Mouse (Mus musculus): ENCODE measurements at regions not wholly inside any gene's neighbourhood (a gene's known extent, or its start where the extent isn't known, plus 50 kb on each side); places are given as distances from the start of the nearest gene placed in this dataset.

DNA sequence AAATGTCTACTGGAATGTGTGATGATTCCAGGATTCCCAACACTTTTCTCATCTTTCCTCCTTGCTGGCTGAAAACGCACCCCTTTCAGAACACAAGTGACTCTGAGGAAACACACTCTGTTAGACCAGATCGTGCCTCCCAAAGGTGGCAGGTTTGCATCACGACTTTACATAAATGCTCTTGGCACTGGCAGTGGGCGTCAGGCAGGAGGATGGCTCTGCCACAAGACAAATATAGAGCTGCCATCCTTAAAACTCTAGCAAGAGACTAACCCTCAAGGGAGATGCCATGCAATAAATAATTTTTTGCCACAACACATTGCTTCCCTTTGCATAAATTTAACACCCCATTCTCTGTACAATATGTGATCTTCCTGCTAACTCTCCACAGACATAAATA is 2254.1 kb upstream of the Lrrc6 start:
- no peak for TF ChIP-seq POLR2A (IDR thresholded peaks at IDR 0.05; ENCODE audit: borderline replicate concordance, control insufficient read depth, low read depth, low read length)
- 77% methylated on average over 4 of the region's 4 CpGs for WGBS
- Histone ChIP-seq H3K27ac (ENCODE audit: control insufficient read depth, insufficient read depth, low read depth, low read length, poor library complexity) (no peak overlapping the region), H3K4me3 (replicated peaks; ENCODE audit: control insufficient read depth, low read depth, low read length) (no peak overlapping the region), H3K4me1 (ENCODE audit: control insufficient read depth, insufficient read depth, low read length) (no peaks in the 10 kb centered on the region)

DNA sequence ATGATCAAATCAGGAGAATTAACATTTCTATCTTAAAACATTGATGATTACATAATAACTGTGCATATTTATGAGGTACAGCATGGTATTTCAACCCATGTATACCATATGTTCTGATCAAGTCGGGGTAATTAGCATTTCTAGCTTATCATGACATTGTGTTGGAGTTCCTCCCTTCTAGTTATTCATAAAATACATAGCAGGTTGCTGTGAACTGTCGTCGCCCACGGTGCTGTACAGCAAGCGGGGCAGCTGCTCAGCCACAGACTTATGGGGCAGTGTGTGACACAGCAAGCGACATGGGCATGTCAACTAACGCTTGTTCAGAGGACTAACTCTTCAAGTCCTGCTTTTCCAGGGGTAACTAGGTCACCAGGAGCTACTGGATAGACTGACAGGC is 2238.6 kb upstream of the Lrrc6 start:
- TF ChIP-seq POLR2A (IDR thresholded peaks at IDR 0.05; ENCODE audit: borderline replicate concordance, control insufficient read depth, low read depth, low read length) (no peak), CTCF (IDR thresholded peaks at IDR 0.05; ENCODE audit: control insufficient read depth, insufficient read depth, low read length) (no peak)
- no peaks in the 10 kb centered on the region for H3K4me1 ChIP-seq (ENCODE audit: control insufficient read depth, insufficient read depth, low read length)
- 82% methylated on average over 7 of the region's 7 CpGs for WGBS
- no peak overlapping the region for H3K27ac ChIP-seq (ENCODE audit: control insufficient read depth, insufficient read depth, low read depth, low read length, poor library complexity)
- H3K4me3 ChIP-seq (replicated peaks; ENCODE audit: control insufficient read depth, low read depth, low read length) = no peak overlapping the region

DNA sequence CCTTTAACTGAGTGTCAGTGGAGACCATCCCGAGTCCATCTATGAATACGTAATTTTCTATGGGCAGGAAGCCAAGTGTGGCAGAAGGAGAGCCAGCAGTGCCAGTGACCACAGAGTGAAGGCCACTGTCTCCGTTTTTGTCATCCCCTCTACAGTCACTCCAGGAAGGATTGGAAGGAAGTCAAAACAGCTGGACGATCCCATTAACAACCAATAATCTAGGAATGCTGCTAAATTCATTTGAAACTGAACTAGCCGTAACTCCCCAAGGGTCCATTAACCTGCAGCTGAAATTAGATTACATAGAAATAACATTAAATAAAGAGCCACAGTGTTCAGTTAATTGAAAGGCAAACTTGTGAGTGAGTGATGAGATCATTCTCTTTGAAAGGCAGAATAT is 2220.5 kb upstream of the Lrrc6 start:
- 76% methylated on average over 5 of the region's 5 CpGs for WGBS
- Histone ChIP-seq H3K27ac (ENCODE audit: control insufficient read depth, insufficient read depth, low read depth, low read length, poor library complexity) (no peak overlapping the region), H3K4me1 (ENCODE audit: control insufficient read depth, insufficient read depth, low read length) (no peaks in the 10 kb centered on the region), H3K4me3 (replicated peaks; ENCODE audit: control insufficient read depth, low read depth, low read length) (no peak overlapping the region)
- no peak for TF ChIP-seq CTCF (IDR thresholded peaks at IDR 0.05; ENCODE audit: control insufficient read depth, insufficient read depth, low read length)
- no peak for TF ChIP-seq POLR2A (IDR thresholded peaks at IDR 0.05; ENCODE audit: borderline replicate concordance, control insufficient read depth, low read depth, low read length)

DNA sequence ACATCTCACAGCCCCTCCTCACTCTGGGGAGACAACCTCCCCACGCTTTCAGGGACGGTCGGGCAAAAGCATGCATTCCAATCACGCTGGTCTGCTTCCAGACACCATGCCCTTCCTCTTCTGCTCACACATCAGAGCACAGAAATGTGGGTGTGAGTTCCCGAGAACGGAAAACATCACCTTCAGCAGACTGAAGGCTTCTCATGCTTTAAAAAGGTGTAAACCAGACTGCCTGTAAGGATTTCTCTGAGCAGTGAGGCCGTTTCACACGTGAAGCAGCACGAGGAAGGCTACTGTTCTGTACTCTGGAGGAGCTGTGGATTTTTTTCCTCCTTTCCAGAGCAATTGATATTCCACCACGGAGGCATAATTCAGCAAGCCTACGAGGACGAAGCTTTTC is 2218.8 kb upstream of the Lrrc6 start:
- TF ChIP-seq POLR2A (IDR thresholded peaks at IDR 0.05; ENCODE audit: borderline replicate concordance, control insufficient read depth, low read depth, low read length) (no peak), CTCF (IDR thresholded peaks at IDR 0.05; ENCODE audit: control insufficient read depth, insufficient read depth, low read length) (no peak)
- Histone ChIP-seq H3K4me3 (replicated peaks; ENCODE audit: control insufficient read depth, low read depth, low read length) (no peak overlapping the region), H3K4me1 (ENCODE audit: control insufficient read depth, insufficient read depth, low read length) (no peaks in the 10 kb centered on the region), H3K27ac (ENCODE audit: control insufficient read depth, insufficient read depth, low read depth, low read length, poor library complexity) (no peak overlapping the region)
- 73% methylated on average over 12 of the region's 12 CpGs for WGBS

DNA sequence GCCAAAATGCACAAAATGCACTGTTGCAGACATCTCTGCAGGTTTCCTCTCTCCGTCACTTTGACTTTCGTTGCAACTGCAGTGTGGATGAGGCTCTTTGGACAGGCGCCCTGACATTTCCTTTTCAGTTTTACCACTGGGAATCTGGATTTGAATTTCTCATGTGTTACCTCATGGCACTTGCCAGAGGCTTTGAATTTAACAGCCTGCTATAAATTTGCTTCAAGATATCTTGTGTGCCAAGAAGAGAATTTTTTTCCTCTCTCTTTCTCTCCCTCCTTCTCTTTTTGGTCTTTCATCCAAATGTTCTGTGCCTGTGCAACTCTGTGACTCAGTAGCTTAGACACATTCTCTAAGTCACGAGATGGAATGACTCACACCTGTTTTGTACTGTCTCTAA is 2213.6 kb upstream of the Lrrc6 start:
- no peaks in the 10 kb centered on the region for H3K4me1 ChIP-seq (ENCODE audit: control insufficient read depth, insufficient read depth, low read length)
- TF ChIP-seq CTCF (IDR thresholded peaks at IDR 0.05; ENCODE audit: control insufficient read depth, insufficient read depth, low read length) (no peak), POLR2A (IDR thresholded peaks at IDR 0.05; ENCODE audit: borderline replicate concordance, control insufficient read depth, low read depth, low read length) (no peak)
- 68% methylated on average over 4 of the region's 4 CpGs for WGBS
- H3K4me3 ChIP-seq (replicated peaks; ENCODE audit: control insufficient read depth, low read depth, low read length) = no peak overlapping the region
- H3K27ac ChIP-seq (ENCODE audit: control insufficient read depth, insufficient read depth, low read depth, low read length, poor library complexity) = no peak overlapping the region

DNA sequence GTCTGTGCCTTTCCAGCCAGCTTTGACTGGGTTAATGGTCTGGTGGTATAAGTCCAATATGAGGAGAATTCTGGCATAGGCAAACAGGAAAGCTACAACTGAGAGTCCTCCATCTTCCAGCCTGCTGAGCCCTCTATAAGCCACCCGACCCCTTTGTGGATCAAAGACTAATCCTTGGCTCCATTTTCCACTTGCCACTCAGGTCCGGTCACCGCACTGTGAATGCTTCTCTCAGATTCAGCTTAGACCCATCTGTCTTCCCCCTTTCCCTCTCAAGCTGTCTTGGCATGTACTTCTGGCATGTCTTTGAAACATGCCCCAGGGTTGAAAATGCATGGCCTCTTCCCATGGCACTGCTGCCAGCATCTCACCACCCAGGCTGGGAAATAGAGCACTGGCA is 2206.6 kb upstream of the Lrrc6 start:
- no peaks in the 10 kb centered on the region for H3K4me1 ChIP-seq (ENCODE audit: control insufficient read depth, insufficient read depth, low read length)
- no peak overlapping the region for H3K4me3 ChIP-seq (replicated peaks; ENCODE audit: control insufficient read depth, low read depth, low read length)
- WGBS = 81% methylated on average over 3 of the region's 3 CpGs
- no peak for TF ChIP-seq CTCF (IDR thresholded peaks at IDR 0.05; ENCODE audit: control insufficient read depth, insufficient read depth, low read length)
- no peak for TF ChIP-seq POLR2A (IDR thresholded peaks at IDR 0.05; ENCODE audit: borderline replicate concordance, control insufficient read depth, low read depth, low read length)
- no peak overlapping the region for H3K27ac ChIP-seq (ENCODE audit: control insufficient read depth, insufficient read depth, low read depth, low read length, poor library complexity)

DNA sequence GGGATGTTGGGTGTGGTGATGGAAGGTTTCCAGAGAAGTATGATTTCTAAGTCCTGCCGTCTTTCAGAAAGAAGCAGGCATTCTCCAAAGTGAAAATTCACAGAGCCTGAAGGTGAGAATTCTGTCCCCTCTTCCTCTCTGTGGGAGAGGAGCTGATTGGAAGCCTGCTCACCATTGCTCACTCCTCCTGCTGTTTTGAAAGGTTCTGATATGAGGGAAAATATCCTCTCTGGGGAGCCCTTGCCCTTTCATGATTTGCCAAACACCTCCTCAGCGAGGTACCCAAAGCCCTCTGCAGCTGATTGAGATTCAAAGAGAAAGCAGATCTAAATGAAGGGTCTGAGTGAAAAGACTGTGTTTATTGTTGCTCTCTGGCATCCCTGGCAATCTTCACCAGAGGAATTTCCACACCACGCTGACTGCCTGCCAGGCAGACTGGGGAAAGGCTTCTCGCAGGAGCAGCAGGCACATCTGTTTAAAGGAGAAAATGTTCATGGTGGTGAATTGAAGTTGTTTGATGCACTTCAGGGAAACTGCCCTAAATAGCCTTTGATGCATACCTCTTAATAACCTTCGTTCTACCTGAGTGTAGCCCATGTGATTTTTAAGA is 2194.4 kb upstream of the Lrrc6 start:
- Histone ChIP-seq H3K4me1 (ENCODE audit: control insufficient read depth, insufficient read depth, low read length) (no peaks in the 10 kb centered on the region), H3K27ac (ENCODE audit: control insufficient read depth, insufficient read depth, low read depth, low read length, poor library complexity) (no peak overlapping the region), H3K4me3 (replicated peaks; ENCODE audit: control insufficient read depth, low read depth, low read length) (no peak overlapping the region)
- TF ChIP-seq CTCF (IDR thresholded peaks at IDR 0.05; ENCODE audit: control insufficient read depth, insufficient read depth, low read length) = no peak
- TF ChIP-seq POLR2A (IDR thresholded peaks at IDR 0.05; ENCODE audit: borderline replicate concordance, control insufficient read depth, low read depth, low read length) = no peak
- WGBS = 52% methylated on average over 5 of the region's 5 CpGs

DNA sequence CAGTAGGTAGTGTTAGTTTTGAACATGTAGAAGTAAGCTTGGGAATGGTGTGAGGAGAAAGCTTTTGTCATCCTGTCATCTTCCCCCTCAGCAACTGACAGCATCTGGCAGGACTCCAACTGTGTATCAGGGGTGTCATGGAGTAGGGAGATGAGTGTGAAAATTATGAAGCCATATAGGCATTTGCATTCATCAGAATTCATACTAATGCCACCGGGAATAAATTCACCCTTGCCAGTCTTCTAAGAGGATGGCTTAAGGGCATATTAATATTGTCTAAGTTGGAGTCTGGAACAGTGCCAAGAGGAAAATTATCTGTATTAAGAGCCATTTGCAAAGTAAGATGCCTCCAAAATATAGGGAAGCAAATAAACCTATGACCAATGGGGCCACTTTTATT is 2166.8 kb upstream of the Lrrc6 start:
- Histone ChIP-seq H3K4me3 (replicated peaks; ENCODE audit: control insufficient read depth, low read depth, low read length) (no peak overlapping the region), H3K4me1 (ENCODE audit: control insufficient read depth, insufficient read depth, low read length) (no peaks in the 10 kb centered on the region), H3K27ac (ENCODE audit: control insufficient read depth, insufficient read depth, low read depth, low read length, poor library complexity) (no peak overlapping the region)
- WGBS = 78% methylated on average over 1 of the region's 1 CpGs
- TF ChIP-seq POLR2A (IDR thresholded peaks at IDR 0.05; ENCODE audit: borderline replicate concordance, control insufficient read depth, low read depth, low read length) = no peak
- TF ChIP-seq CTCF (IDR thresholded peaks at IDR 0.05; ENCODE audit: control insufficient read depth, insufficient read depth, low read length) = no peak

DNA sequence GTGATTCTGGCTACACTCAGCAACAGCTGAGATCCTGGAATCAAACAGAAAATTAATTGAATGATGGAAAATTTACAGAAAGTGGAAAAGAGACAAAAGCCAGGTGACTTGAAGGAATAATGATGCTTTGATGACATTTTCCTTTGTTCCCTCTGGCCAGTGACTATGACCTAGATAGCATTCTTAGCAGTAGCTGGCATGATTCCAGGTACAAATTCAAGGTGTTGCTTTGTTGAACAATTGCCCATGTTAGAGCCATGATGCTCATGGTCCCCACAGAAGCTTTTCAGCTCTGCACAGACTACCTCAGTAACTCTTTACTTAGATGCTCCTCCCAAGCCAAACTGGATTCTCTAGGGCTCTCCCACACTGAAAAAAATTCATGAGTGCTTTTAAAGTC is 2164.6 kb upstream of the Lrrc6 start:
- no peaks in the 10 kb centered on the region for H3K4me1 ChIP-seq (ENCODE audit: control insufficient read depth, insufficient read depth, low read length)
- H3K4me3 ChIP-seq (replicated peaks; ENCODE audit: control insufficient read depth, low read depth, low read length) = no peak overlapping the region
- TF ChIP-seq CTCF (IDR thresholded peaks at IDR 0.05; ENCODE audit: control insufficient read depth, insufficient read depth, low read length) (no peak), POLR2A (IDR thresholded peaks at IDR 0.05; ENCODE audit: borderline replicate concordance, control insufficient read depth, low read depth, low read length) (no peak)
- H3K27ac ChIP-seq (ENCODE audit: control insufficient read depth, insufficient read depth, low read depth, low read length, poor library complexity) = no peak overlapping the region

All from bone marrow, adult 2 months (tissue).